Mouse (Mus musculus) thymus, adult 2 months (tissue): ENCODE data around the gene Col4a2.

Source experiments
- CTCF ChIP-seq: fragments of 200-500 bp; IDR thresholded peaks from 2 replicates; pipeline ENCODE4 v1.5.1; 2012; ENCODE audit warnings: mild to moderate bottlenecking, control low read depth, low read length, moderate library complexity, borderline replicate concordance; ENCODE audit not compliant: control insufficient read depth, poor library complexity, insufficient read depth; ENCODE audit errors: extremely low read depth
- POLR2A ChIP-seq: fragments of 200-500 bp; IDR thresholded peaks from 2 replicates; pipeline ENCODE4 v1.6.1; 2012; ENCODE audit warnings: mild to moderate bottlenecking, low read length, control low read depth, moderate library complexity; ENCODE audit not compliant: control insufficient read depth, poor library complexity, insufficient read depth; ENCODE audit errors: extremely low read depth

DNA sequence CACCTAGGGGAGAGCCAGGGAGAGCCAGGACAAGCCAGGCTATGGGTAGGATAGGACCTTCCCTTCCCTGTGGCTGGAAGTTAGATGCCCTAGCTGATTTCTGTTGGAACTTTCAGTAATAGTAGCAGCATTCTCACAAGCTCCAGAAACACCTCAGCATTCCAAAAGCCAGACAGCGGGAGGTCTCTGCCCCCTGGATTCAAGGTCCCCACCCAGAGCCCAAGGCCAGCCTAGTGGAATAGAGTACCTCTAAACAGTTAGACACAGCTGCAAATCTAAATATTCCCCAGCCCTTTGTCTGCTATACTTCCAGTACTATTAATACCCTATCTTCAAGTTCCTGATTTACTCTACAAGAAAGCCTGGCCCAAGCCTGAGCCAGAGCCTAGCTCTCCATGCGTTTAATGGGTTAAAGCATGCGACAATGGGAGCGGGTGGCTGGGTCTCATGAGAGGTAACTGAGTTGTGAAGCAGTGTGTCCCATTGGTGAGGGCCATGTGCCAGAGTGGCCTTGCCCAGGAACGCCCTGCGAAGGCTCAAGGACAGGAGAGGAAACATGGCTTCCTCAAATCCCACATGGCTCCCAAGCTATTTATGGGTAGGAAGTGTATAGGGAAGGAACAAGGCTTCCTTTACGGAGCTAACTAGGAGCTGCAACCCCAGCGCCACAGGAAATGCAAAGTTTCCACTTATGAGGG, 15.3 kb upstream of the Col4a2 start:
- no peak for TF ChIP-seq CTCF
- TF ChIP-seq POLR2A = no peak
